Mouse (Mus musculus): Measurements from ENCODE around the gene Stx1b.

GRCm38 (mm10) chr7:127800435-127801009 lies 23.8 kb downstream of the Stx1b start, which contains the start of gene Hsd3b7:
- peak; percentile 67 for TF ChIP-seq POLR2A (IDR thresholded peaks at IDR 0.05; ENCODE audit: insufficient read depth, low read length)
- TF ChIP-seq EP300 (IDR thresholded peaks at IDR 0.05; ENCODE audit: insufficient read depth, low read depth, low read length) = no peak
- TF ChIP-seq CTCF (IDR thresholded peaks at IDR 0.05; ENCODE audit: low read depth, low read length) = peak; percentile 85
